Mouse (Mus musculus): Measurements from ENCODE around the gene Pcca.

DNA sequence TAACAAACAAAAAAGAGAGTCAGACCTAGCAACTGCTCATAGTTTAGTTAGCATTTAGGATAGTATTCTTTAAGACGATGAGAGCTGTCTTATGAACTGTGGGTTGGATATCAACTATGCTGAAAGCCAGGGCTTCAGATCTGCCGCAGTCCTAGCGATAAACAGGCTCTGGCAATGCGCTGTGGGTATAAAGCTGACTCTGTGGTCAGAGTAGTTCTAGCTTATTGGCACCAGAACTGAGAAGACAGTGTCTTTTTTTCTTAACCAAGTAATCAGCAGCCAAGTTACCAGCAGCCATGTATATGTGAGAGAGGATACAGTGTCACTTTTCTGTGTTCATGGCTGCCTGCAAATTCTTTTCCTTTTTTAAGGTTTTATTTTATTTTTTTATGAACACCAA lies 154.3 kb downstream of the Pcca start:
- TF ChIP-seq CTCF (IDR thresholded peaks at IDR 0.05; ENCODE audit: borderline replicate concordance, control insufficient read depth, extremely low read depth, insufficient read depth, low read length, poor library complexity) (no peak), POLR2A (IDR thresholded peaks at IDR 0.05; ENCODE audit: control insufficient read depth, extremely low read depth, insufficient read depth, low read length, poor library complexity) (no peak)

Measured in thymus, adult 2 months (tissue).